Mouse (Mus musculus): ENCODE results near the gene Gm17409. TPM values are rescaled to one million over a fixed set of nuclear protein-coding genes. Genes with fewer than 3 reads are reported as not detected.

The Gm17409 gene
- polyA plus RNA-seq, 1 experiment, result not detected

GRCm38 (mm10) chr2:58493685-58494635, 24.0 kb downstream of the Gm17409 start:
- Histone ChIP-seq H3K4me1 (ENCODE audit: control insufficient read depth, insufficient read depth, low read length) (peaks cover 2% of the 10 kb centered on the region; the same call in 1 of the 2 replicates), H3K4me3 (ENCODE audit: insufficient read depth, low read depth, low read length) (no peak overlapping the region), H3K27ac (ENCODE audit: insufficient read depth, low read depth, low read length) (no peak overlapping the region), H3K36me3 (ENCODE audit: control insufficient read depth, insufficient read depth, low read length) (no peaks in the 10 kb centered on the region), H3K27me3 (replicated peaks; ENCODE audit: control insufficient read depth, insufficient read depth, low read length) (no peaks in the 10 kb centered on the region)
- 94% methylated on average over 18 of the region's 18 CpGs for WGBS
- no peak for DNase-seq
- TF ChIP-seq POLR2A (IDR thresholded peaks at IDR 0.05; ENCODE audit: low read depth, low read length) (no peak), CTCF (conservative IDR thresholded peaks at IDR 0.05; ENCODE audit: insufficient read depth, insufficient read length, low read depth, low read length) (no peak)

GRCm38 (mm10) chr2:58495271-58495670, 25.4 kb downstream of the Gm17409 start:
- Histone ChIP-seq H3K4me1 (ENCODE audit: control insufficient read depth, insufficient read depth, low read length) (no peaks in the 10 kb centered on the region), H3K36me3 (ENCODE audit: control insufficient read depth, insufficient read depth, low read length) (no peaks in the 10 kb centered on the region), H3K27ac (ENCODE audit: insufficient read depth, low read depth, low read length) (no peak overlapping the region), H3K4me3 (ENCODE audit: insufficient read depth, low read depth, low read length) (no peak overlapping the region), H3K27me3 (replicated peaks; ENCODE audit: control insufficient read depth, insufficient read depth, low read length) (no peaks in the 10 kb centered on the region)
- 81% methylated on average over 3 of the region's 3 CpGs for WGBS
- no peak for TF ChIP-seq CTCF (conservative IDR thresholded peaks at IDR 0.05; ENCODE audit: insufficient read depth, insufficient read length, low read depth, low read length)
- no peak for TF ChIP-seq POLR2A (IDR thresholded peaks at IDR 0.05; ENCODE audit: low read depth, low read length)
- no peak for DNase-seq

- 65% methylated on average over 8 of the region's 8 CpGs for WGBS
- no peak for DNase-seq
- H3K4me1 ChIP-seq (ENCODE audit: control insufficient read depth, insufficient read depth, low read length), result no peaks in the 10 kb centered on the region
- H3K27me3 ChIP-seq (replicated peaks; ENCODE audit: control insufficient read depth, insufficient read depth, low read length), result no peaks in the 10 kb centered on the region
- H3K4me3 ChIP-seq (ENCODE audit: insufficient read depth, low read depth, low read length), result no peak overlapping the region
- no peak for TF ChIP-seq POLR2A (IDR thresholded peaks at IDR 0.05; ENCODE audit: low read depth, low read length)
- TF ChIP-seq CTCF (conservative IDR thresholded peaks at IDR 0.05; ENCODE audit: insufficient read depth, insufficient read length, low read depth, low read length), result no peak
- H3K27ac ChIP-seq (ENCODE audit: insufficient read depth, low read depth, low read length), result no peak overlapping the region
- no peaks in the 10 kb centered on the region for H3K36me3 ChIP-seq (ENCODE audit: control insufficient read depth, insufficient read depth, low read length)
These were observed 26.9 kb downstream of the Gm17409 start for GRCm38 (mm10) chr2:58496647-58497410.

GRCm38 (mm10) chr2:58505306-58506090, 35.6 kb downstream of the Gm17409 start:
- no peaks in the 10 kb centered on the region for H3K36me3 ChIP-seq (ENCODE audit: control insufficient read depth, insufficient read depth, low read length)
- H3K4me1 ChIP-seq (ENCODE audit: control insufficient read depth, insufficient read depth, low read length), result no peaks in the 10 kb centered on the region; the same call in 1 of the 2 replicates
- H3K27me3 ChIP-seq (replicated peaks; ENCODE audit: control insufficient read depth, insufficient read depth, low read length), result no peaks in the 10 kb centered on the region
- H3K27ac ChIP-seq (ENCODE audit: insufficient read depth, low read depth, low read length), result no peak overlapping the region
- TF ChIP-seq CTCF (conservative IDR thresholded peaks at IDR 0.05; ENCODE audit: insufficient read depth, insufficient read length, low read depth, low read length) (no peak), POLR2A (IDR thresholded peaks at IDR 0.05; ENCODE audit: low read depth, low read length) (no peak)
- H3K4me3 ChIP-seq (ENCODE audit: insufficient read depth, low read depth, low read length), result no peak overlapping the region
- WGBS, result 86% methylated on average over 9 of the region's 9 CpGs
- no peak for DNase-seq

GRCm38 (mm10) chr2:58510192-58510591, 40.3 kb downstream of the Gm17409 start:
- Histone ChIP-seq H3K27ac (ENCODE audit: insufficient read depth, low read depth, low read length) (no peak overlapping the region), H3K4me1 (ENCODE audit: control insufficient read depth, insufficient read depth, low read length) (peaks cover 11% of the 10 kb centered on the region; the same call in 1 of the 2 replicates), H3K27me3 (replicated peaks; ENCODE audit: control insufficient read depth, insufficient read depth, low read length) (no peaks in the 10 kb centered on the region), H3K4me3 (ENCODE audit: insufficient read depth, low read depth, low read length) (no peak overlapping the region), H3K36me3 (ENCODE audit: control insufficient read depth, insufficient read depth, low read length) (no peaks in the 10 kb centered on the region)
- WGBS, result 70% methylated on average over 8 of the region's 8 CpGs
- TF ChIP-seq CTCF (conservative IDR thresholded peaks at IDR 0.05; ENCODE audit: insufficient read depth, insufficient read length, low read depth, low read length) (no peak), POLR2A (IDR thresholded peaks at IDR 0.05; ENCODE audit: low read depth, low read length) (no peak)
- no peak for DNase-seq

- Histone ChIP-seq H3K27ac (ENCODE audit: insufficient read depth, low read depth, low read length) (no peak overlapping the region), H3K4me3 (ENCODE audit: insufficient read depth, low read depth, low read length) (no peak overlapping the region), H3K36me3 (ENCODE audit: control insufficient read depth, insufficient read depth, low read length) (no peaks in the 10 kb centered on the region), H3K4me1 (ENCODE audit: control insufficient read depth, insufficient read depth, low read length) (peaks cover 12% of the 10 kb centered on the region; the same call in 1 of the 2 replicates), H3K27me3 (replicated peaks; ENCODE audit: control insufficient read depth, insufficient read depth, low read length) (no peaks in the 10 kb centered on the region)
- WGBS, result 53% methylated on average over 3 of the region's 3 CpGs
- TF ChIP-seq POLR2A (IDR thresholded peaks at IDR 0.05; ENCODE audit: low read depth, low read length), result no peak
- no peak for TF ChIP-seq CTCF (conservative IDR thresholded peaks at IDR 0.05; ENCODE audit: insufficient read depth, insufficient read length, low read depth, low read length)
- no peak for DNase-seq
These were observed 43.3 kb downstream of the Gm17409 start for GRCm38 (mm10) chr2:58513212-58513611.
